Mouse (Mus musculus) embryonic fibroblast, embryonic 13.5 days (primary cell): ENCODE results near the gene Lypd5. TPM values are rescaled to one million over a fixed set of nuclear protein-coding genes. Genes with fewer than 3 reads are reported as not detected.

Source experiments
- H3K27ac ChIP-seq: 2 replicates; pipeline ENCODE4 v1.5.1; 2012; ENCODE audit warnings: low read length, control low read depth, inconsistent platforms; ENCODE audit not compliant: insufficient read depth
- H3K4me1 ChIP-seq: 2 replicates; pipeline ENCODE4 v1.6.1; 2011; ENCODE audit warnings: low read length; ENCODE audit not compliant: control insufficient read depth, insufficient read depth
- H3K4me3 ChIP-seq: 2 replicates; pipeline ENCODE4 v1.5.1; 2011; ENCODE audit warnings: mild to moderate bottlenecking, control low read depth, low read length; ENCODE audit not compliant: insufficient read depth
- CTCF ChIP-seq: IDR thresholded peaks from 2 replicates; pipeline ENCODE4 v1.5.1; 2011; ENCODE audit warnings: mild to moderate bottlenecking, control low read depth, low read length, moderate library complexity, borderline replicate concordance; ENCODE audit not compliant: insufficient read depth
- POLR2A ChIP-seq: IDR thresholded peaks from 2 replicates; pipeline ENCODE4 v1.6.1; 2011; ENCODE audit warnings: low read depth, mild to moderate bottlenecking, control low read depth, low read length, moderate library complexity
- polyA plus RNA-seq: library from polyadenylated mRNA; stranded (reverse); fragments of >200 nt; gene quantifications from 2 replicates; pipeline ENCODE4 v1.2.4, GENCODE M21; 2011; ENCODE audit warnings: low read depth; ENCODE audit not compliant: missing spikeins, insufficient read length

The Lypd5 gene
- not detected in 2 replicates for polyA plus RNA-seq

- no peak within 1 kb of the TSS for H3K27ac ChIP-seq
- no peaks in the 10 kb centered on the region for H3K4me1 ChIP-seq
- TF ChIP-seq CTCF: no peak
- no peak for TF ChIP-seq POLR2A
- H3K4me3 ChIP-seq: no peak within 1 kb of the TSS
Observed at GRCm38 (mm10) chr7:24348896-24349295, at the start of gene Lypd5. Lypd5 (plus strand) TSS chr7:24349196.

GRCm38 (mm10) chr7:24299823-24300481, 49.0 kb upstream of the Lypd5 start:
- no peak overlapping the region for H3K27ac ChIP-seq
- TF ChIP-seq POLR2A: no peak
- TF ChIP-seq CTCF: no peak

GRCm38 (mm10) chr7:24300771-24301282, 48.2 kb upstream of the Lypd5 start, which contains the start of gene Zfp61:
Zfp61 (minus strand) TSS chr7:24301232.
- Histone ChIP-seq H3K4me1 (peaks cover 2% of the 10 kb centered on the region; the same call in 1 of the 2 replicates), H3K27ac (peak within 1 kb of the TSS; percentile 65; the same call in 1 of the 2 replicates), H3K4me3 (peak within 1 kb of the TSS; percentile 34)
- peak; percentile 89 for TF ChIP-seq POLR2A
- no peak for TF ChIP-seq CTCF

More at GRCm38 (mm10) chr7:24299823-24300481, 49.0 kb upstream of the Lypd5 start:
- Histone ChIP-seq H3K4me3 (peak overlapping the region; percentile 34), H3K4me1 (peaks cover 2% of the 10 kb centered on the region; the same call in 1 of the 2 replicates)

- TF ChIP-seq CTCF (no peak), POLR2A (0 out of 2 replicates have a peak, but pooled peaks have one; percentile 12)
- no peak overlapping the region for H3K27ac ChIP-seq
- H3K4me1 ChIP-seq: peaks cover 2% of the 10 kb centered on the region; the same call in 1 of the 2 replicates
- peak overlapping the region; percentile 69 for H3K4me3 ChIP-seq
Observed at GRCm38 (mm10) chr7:24315726-24316566, 33.0 kb upstream of the Lypd5 start.

GRCm38 (mm10) chr7:24316567-24317092, 32.4 kb upstream of the Lypd5 start, which contains the start of gene Zfp94:
Zfp94 (minus strand) TSS chr7:24316666.
- peak within 1 kb of the TSS; percentile 37 for H3K27ac ChIP-seq
- H3K4me1 ChIP-seq: peaks cover 2% of the 10 kb centered on the region; the same call in 1 of the 2 replicates
- H3K4me3 ChIP-seq: peak within 1 kb of the TSS; percentile 69
- peak; percentile 78 for TF ChIP-seq POLR2A
- TF ChIP-seq CTCF: no peak

GRCm38 (mm10) chr7:24318942-24319341, 30.1 kb upstream of the Lypd5 start:
- TF ChIP-seq POLR2A (no peak), CTCF (no peak)
- H3K27ac ChIP-seq: no peak overlapping the region
- H3K4me1 ChIP-seq: peaks cover 2% of the 10 kb centered on the region; the same call in 1 of the 2 replicates
- H3K4me3 ChIP-seq: no peak overlapping the region

GRCm38 (mm10) chr7:24322593-24322992, 26.4 kb upstream of the Lypd5 start:
- H3K4me1 ChIP-seq: no peaks in the 10 kb centered on the region
- no peak overlapping the region for H3K4me3 ChIP-seq
- no peak for TF ChIP-seq CTCF
- H3K27ac ChIP-seq: no peak overlapping the region

- TF ChIP-seq CTCF: no peak
- TF ChIP-seq POLR2A: no peak
- Histone ChIP-seq H3K4me1 (no peaks in the 10 kb centered on the region), H3K4me3 (no peak overlapping the region), H3K27ac (no peak overlapping the region)
Observed at GRCm38 (mm10) chr7:24325197-24325596, 23.8 kb upstream of the Lypd5 start.

GRCm38 (mm10) chr7:24325675-24326128, 23.3 kb upstream of the Lypd5 start:
- Histone ChIP-seq H3K27ac (no peak overlapping the region), H3K4me1 (no peaks in the 10 kb centered on the region), H3K4me3 (peak overlapping the region; percentile 2; the same call in 1 of the 2 replicates)
- no peak for TF ChIP-seq POLR2A
- TF ChIP-seq CTCF: no peak
